Mouse (Mus musculus) embryonic stem cell, embryonic (primary cell): Measurements from ENCODE around the gene Acer2.

Source experiments
- CTCF ChIA-PET, 4 experiments: fragments of 300-600 bp in 2 of 4; fragments of 350-600 bp in 2 of 4; sonication (Branson Sonifier 250); formaldehyde crosslinking; loops; one replicate each; lab custom pipeline; 2022; ENCODE audit warnings: inconsistent platforms in 2 of 4; lab: Charles Lee
- POLR2A ChIA-PET, 4 experiments: fragments of 300-600 bp in 2 of 4; fragments of 350-600 bp in 2 of 4; sonication (Branson Sonifier 250); formaldehyde crosslinking; loops; one replicate each; lab custom pipeline; 2022; ENCODE audit warnings: antibody characterized with exemption in 4 of 4, inconsistent platforms in 1 of 4; lab: Charles Lee

The Acer2 gene

DNA sequence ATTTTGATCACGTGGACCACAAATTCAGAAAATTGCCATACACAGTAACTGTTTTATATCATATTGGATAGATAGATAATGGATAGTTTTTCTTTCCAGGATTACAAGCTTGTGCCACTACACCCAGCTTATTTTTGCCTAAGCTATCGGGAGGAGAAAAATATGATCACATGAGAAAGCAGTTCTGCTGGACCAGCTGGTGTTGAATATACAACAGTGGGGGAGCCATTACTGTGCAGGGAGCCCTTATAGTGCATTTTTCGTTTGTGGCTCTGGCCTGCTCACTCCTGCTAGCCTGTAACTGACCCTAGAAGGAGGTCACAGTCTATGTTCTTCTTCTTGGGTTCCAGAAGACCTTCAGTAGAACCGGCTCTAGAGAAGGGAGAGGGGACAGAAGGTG is 1.1 kb upstream of the Acer2 start:
- POLR2A ChIA-PET = interaction anchor here in 3 of 4 experiments (1.0 to 15.6 kb wide), 9 partner anchors 10 to 58 kb away, joined by 3 to 205 read pairs (median 12); partner anchors contain the start of gene Rps6 (in 3 of the 3)

DNA sequence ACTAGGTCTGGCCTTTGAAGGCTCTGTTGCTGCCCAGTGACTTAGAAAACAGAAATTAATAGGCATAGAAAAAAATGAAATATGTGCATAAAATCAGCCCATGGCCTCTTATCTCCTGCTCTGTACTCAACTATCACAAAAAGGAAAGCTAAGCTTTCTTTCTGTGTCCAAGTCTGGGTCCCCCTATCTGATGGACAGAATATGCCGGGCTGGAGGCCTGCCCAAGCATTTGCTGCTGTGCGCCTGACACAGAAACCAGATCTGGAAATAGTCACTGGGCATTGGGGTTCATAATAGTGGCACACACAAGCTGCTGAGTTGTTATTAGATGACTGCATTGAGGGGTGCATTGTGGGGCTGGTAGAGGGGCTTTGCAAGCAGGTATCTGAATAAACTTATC is 5.3 kb downstream of the Acer2 start:
- CTCF ChIA-PET = interaction anchor here in 3 of 4 experiments (1.0 to 1.8 kb wide), 4 partner anchors 8 to 54 kb away, joined by 3 to 6 read pairs (median 5); no protein-coding TSS in a partner anchor
- POLR2A ChIA-PET = interaction anchor here in 3 of 4 experiments (0.6 to 5.2 kb wide), 4 partner anchors 22 to 131 kb away, joined by 3 to 33 read pairs (median 4); partner anchors contain the start of gene Rps6 (in 2 of the 3)

More for the DNA sequence above, 1.1 kb upstream of the Acer2 start:
- CTCF ChIA-PET = interaction anchor here in 1 of 4 experiments (1.0 to 1.8 kb wide), 2 partner anchors 11 to 15 kb away, joined by 4 to 5 read pairs; no protein-coding TSS in a partner anchor

DNA sequence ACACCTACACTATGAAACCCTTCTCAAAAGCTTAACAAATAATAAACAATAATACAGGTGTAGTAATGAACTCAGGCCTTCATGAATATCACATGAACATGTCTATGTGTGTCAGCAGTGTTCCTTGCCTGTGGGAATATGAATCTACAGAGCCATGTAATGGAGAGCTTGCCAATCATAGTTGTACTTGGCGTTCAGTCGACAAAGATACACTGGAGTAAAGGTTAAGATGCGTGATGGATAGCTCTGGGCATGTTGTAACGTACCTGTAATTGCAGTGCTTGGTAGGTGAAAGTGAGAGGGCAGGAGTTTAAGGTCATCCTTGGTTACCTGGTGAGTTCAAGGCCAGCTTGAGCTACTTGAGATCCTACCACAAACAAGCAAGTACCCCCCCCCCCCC is 7.0 kb downstream of the Acer2 start:
- CTCF ChIA-PET = interaction anchor here in 3 of 4 experiments (0.6 to 1.8 kb wide), 8 partner anchors 23 to 1267 kb away, joined by 3 to 6 read pairs (median 4); no protein-coding TSS in a partner anchor

DNA sequence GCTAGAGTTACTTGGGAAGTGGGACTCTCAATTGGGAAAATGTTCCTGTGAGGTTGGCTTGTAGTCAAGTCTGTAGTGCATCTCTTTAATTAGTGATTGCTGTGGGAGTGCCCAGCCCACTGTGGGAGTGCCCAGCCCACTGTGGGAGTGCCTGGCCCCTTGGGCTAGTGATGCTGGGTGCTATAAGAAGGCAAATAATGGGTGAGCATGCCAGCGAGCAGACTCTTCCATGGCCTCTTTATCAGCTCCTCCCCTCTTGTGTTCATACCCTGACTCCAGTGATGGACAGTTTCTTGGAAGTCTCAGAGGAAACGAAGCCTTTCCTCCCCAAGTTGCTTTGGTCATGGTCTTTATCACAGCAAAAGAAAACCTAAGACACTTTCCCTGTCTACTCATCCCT is 8.2 kb downstream of the Acer2 start:
- CTCF ChIA-PET = no interaction called here
- POLR2A ChIA-PET = interaction anchor here in 1 of 4 experiments (5.2 kb wide), 1 partner anchor 25 kb away, joined by 33 read pairs; the partner anchor contains the start of gene Rps6

More for the DNA sequence above, 7.0 kb downstream of the Acer2 start:
- POLR2A ChIA-PET = interaction anchor here in 3 of 4 experiments (0.6 to 5.2 kb wide), 5 partner anchors 24 to 50 kb away, joined by 3 to 33 read pairs (median 3); partner anchors contain the start of gene Rps6 (in 1 of the 3)

DNA sequence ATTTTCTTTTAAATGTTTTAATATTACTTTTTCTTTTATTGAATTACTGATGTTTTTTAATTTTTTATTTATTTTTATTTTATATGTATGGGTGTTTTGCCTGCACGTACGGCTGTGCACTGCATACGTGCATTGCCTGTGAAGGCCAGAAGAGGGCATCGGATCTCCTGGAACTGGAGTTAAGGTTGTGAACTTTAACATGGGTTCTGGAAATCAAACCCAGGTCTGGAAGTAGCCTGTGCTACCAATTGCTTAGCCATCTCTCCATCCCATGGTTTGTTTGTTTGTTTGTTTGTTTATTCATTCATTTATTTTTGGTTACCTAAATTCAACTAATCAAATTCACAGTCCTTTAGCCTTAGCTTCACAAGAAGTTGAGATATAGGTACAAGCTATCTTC is 10.7 kb downstream of the Acer2 start:
- CTCF ChIA-PET = interaction anchor here (0.6 to 3.2 kb wide), 15 partner anchors 10 to 40 kb away, joined by 3 to 19 read pairs (median 4); partner anchors contain the start of gene Acer2 (in 1 of the 4)
- POLR2A ChIA-PET = interaction anchor here in 3 of 4 experiments (0.8 to 7.2 kb wide), 14 partner anchors 10 to 46 kb away, joined by 3 to 52 read pairs (median 4); partner anchors contain the start of genes Acer2 (in 1 of the 3) and Rps6 (in 1 of the 3)

DNA sequence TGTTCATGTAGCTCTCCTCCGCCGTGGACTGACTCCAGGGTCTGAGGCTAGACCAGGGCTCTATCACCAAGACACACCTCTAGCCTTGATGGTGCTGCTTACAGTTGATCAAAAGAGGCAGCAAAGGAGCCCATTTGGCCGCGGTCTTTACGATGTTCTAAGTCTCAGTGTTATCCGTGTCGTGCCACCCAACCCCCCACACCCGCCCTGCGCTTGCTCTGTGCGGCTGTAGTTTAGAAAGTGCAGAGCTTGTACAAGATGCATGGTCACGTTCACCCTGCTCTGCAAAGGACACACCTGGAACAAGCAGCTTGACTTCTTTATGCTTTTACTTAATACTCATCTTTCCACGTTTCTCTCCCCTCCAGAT is 11.6 kb downstream of the Acer2 start:
- POLR2A ChIA-PET = interaction anchor here in 3 of 4 experiments (0.6 to 7.2 kb wide), 15 partner anchors 11 to 1603 kb away, joined by 3 to 52 read pairs (median 4); partner anchors contain the start of genes Acer2 (in 1 of the 3) and Rps6 (in 1 of the 3)
- CTCF ChIA-PET = interaction anchor here (0.6 to 3.2 kb wide), 13 partner anchors 11 to 39 kb away, joined by 3 to 19 read pairs (median 4); partner anchors contain the start of gene Acer2 (in 1 of the 4)

DNA sequence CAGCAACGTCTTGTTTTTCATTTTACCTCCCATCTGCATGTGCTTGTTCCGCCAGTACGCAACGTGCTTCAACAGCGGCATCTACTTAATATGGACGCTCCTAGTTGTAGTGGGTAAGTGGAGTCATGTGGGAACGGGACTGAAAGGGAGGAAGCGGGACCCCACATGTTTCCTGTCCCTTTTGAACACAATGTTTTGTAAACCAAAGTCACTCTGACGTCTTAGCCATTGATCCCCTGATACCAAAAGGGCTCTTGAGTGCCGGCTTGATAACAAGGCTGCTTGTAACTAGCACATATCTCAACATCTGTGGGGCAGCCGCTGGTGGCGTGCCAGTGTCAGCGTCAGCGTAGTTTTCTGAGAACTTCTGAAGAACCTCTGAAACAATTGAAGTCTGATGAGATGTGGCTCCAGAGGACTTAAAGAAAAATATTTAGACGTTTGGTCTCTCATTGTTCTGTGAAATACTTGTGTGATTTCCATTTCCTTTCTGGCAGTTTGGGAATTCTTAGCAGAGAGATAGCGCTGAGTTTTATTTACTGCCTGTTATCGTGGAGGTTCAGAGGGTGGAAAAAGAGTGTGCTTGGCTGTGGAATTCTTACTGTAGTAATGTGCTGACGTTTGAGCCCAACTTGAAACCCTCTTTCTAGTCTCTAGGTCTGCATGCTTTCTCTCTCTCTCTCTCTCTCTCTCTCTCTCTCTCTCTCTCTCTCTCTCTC is 12.1 kb downstream of the Acer2 start:
- ChIA-PET POLR2A (interaction anchor here in 3 of 4 experiments (0.6 to 7.2 kb wide), 14 partner anchors 11 to 1604 kb away, joined by 3 to 52 read pairs (median 4); partner anchors contain the start of genes Acer2 (in 1 of the 3) and Rps6 (in 1 of the 3)), CTCF (interaction anchor here (0.6 to 3.2 kb wide), 19 partner anchors 11 to 106 kb away, joined by 3 to 32 read pairs (median 10); partner anchors contain the start of gene Acer2 (in 1 of the 4))

DNA sequence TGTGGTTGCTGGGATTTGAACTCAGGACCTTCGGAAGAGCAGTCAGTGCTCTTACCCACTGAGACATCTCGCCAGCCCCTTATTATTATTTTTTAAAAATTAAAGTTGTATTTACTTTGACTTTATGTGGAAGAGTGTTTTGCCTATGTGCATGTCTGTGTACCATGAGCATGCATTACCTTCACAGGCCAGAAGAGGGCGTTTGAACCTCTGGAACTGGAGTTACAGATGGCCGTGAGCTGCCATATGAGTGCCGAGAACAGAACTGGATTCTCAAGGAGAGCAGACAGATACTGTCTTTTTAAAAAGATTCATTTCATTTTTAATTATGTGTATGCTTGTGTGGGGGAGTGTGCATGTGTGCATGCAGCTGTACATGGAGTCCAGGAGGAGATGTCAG is 13.7 kb downstream of the Acer2 start:
- POLR2A ChIA-PET = interaction anchor here in 3 of 4 experiments (0.6 to 7.2 kb wide), 16 partner anchors 10 to 312 kb away, joined by 3 to 52 read pairs (median 5); partner anchors contain the start of genes Acer2 (in 2 of the 3), Rps6 (in 1 of the 3) and Rraga (in 1 of the 3)
- CTCF ChIA-PET = interaction anchor here (0.6 to 2.9 kb wide), 38 partner anchors 9 to 342 kb away, joined by 3 to 32 read pairs (median 4); partner anchors contain the start of genes Acer2 (in 2 of the 4) and Slc24a2 (in 1 of the 4)

DNA sequence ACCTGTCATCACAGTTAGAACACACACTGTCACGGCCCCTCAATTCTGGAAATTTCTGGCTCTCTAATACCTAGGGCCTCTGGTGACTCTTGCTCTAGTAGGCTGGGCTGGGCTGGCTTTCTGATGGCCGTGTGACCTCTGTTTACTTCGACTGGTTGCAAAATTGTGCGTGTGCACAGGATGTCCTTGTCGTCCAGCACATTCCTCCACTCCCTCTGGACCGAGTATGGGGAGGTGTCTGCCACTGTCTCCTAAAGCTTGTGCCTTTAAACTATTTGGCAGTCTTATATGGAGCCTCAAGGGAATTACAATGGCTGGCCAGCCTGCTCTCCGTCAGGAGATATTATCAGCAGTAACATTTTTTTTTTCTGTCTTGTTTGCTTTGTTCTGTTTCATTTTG is 23.2 kb downstream of the Acer2 start:
- ChIA-PET CTCF (interaction anchor here in 1 of 4 experiments (6.8 kb wide), 1 partner anchor 10 kb away, joined by 32 read pairs; no protein-coding TSS in a partner anchor), POLR2A (interaction anchor here in 2 of 4 experiments (0.9 to 2.4 kb wide), 6 partner anchors 9 to 40 kb away, joined by 3 to 11 read pairs (median 4); partner anchors contain the start of gene Rps6 (in 1 of the 2))

DNA sequence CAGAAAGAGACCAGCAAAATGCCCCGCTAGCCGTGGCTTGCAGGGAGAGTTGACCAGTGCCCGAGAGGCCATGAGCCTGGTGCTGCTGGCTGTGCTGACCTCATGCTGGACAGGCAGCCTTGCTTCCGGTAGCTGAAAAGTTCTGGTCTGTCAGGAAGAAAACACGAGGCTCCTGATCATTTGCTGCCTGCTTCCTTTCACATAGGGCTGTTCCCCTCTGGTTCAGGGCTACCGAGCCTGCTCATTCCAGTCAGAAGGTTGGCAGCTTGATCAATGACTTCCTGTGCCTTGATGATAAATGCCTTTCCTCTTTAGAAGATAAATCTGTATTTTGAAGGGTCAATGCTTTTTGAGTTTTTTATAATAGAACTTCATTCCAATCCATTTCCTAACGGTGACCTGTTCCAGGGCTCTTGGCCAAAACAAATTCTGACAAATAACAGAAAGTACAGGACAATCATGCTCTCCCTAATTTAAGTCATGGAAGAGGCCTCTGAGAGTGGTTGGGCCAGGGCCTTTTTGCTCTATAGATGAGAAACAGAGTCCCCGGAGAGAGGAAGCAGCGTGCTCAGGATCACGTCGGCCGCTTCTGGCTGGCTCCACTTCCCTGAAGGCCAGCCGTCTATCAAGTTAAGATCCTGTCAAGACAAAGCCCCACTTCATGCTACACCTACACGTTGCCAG is 24.7 kb downstream of the Acer2 start:
- CTCF ChIA-PET = interaction anchor here in 2 of 4 experiments (0.6 to 6.8 kb wide), 3 partner anchors 11 to 60 kb away, joined by 5 to 32 read pairs (median 11); no protein-coding TSS in a partner anchor

DNA sequence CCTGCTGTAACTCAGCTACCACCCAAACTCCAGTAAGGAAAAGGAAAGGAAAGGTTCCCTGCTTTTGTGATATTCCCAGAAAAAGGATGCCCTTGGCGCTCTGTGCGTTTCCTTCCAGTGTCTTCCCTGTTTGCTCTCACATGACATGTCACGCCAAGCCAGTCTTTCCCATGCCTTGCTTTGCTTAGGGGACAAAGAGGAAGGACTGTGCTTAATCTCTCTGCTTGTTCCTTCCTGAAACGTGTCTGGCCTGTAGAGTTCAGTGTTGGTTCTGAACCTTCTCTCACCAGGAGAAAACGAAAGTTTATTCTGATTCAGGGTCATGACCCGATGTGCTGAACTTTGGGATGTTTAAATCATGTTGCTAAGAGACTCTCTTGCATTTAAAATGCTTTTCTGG is 28.2 kb downstream of the Acer2 start:
- ChIA-PET CTCF (interaction anchor here in 1 of 4 experiments (6.8 kb wide), 1 partner anchor 15 kb away, joined by 32 read pairs; no protein-coding TSS in a partner anchor), POLR2A (interaction anchor here in 2 of 4 experiments (0.8 to 2.7 kb wide), 2 partner anchors 9 kb away, joined by 3 to 8 read pairs; no protein-coding TSS in a partner anchor)

More for the DNA sequence above, 24.7 kb downstream of the Acer2 start:
- POLR2A ChIA-PET = interaction anchor here in 3 of 4 experiments (0.6 to 1.3 kb wide), 3 partner anchors 11 to 288 kb away, joined by 3 to 6 read pairs (median 3); no protein-coding TSS in a partner anchor

DNA sequence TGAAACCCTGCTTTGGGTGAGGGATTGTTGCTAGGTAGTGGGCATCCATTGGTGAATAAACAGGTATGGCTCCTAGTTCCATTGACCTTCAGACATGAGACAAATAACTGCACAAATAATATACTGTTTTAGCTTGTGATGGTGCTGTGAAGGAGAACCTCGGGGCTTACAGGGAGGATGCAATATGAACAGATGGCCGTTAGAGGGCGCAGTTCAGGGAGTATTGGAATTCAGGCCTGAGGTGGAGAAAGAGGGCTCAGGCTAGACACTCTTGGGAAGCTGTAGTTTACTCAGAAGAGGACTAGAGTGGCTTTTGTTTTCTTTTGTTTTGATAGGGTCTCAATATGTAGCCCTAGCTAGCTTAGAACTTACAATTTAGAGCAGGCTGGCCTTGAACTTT is 30.8 kb downstream of the Acer2 start:
- POLR2A ChIA-PET = interaction anchor here in 3 of 4 experiments (0.5 to 1.8 kb wide), 13 partner anchors 13 to 158 kb away, joined by 3 to 6 read pairs (median 3); partner anchors contain the start of genes Acer2 (in 2 of the 3) and Rps6 (in 2 of the 3)
- CTCF ChIA-PET = interaction anchor here (0.5 to 2.3 kb wide), 33 partner anchors 9 to 235 kb away, joined by 3 to 24 read pairs (median 4); partner anchors contain the start of genes Acer2 (in 1 of the 4) and Plin2 (in 1 of the 4)

DNA sequence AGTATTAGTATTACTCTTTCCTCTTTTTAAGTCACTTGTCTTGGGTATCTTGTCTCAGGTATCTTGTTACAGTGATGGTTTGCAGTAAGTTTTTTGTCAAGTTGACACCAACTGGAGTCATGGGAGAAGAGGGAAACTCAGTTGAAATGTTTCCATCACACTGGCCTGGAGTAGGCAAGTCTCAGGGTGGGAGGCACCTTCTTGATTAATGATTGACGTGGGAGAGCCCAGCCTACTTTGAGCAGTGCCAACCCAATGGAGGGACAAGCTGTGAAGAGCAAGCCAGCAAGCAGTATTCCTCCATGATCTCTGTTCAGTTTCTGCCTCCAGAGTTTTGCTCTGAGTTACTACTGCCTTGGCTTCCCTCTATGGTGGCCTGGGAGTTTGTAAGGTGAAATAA is 31.7 kb downstream of the Acer2 start:
- POLR2A ChIA-PET = interaction anchor here in 1 of 4 experiments (0.8 to 1.8 kb wide), 3 partner anchors 20 to 48 kb away, joined by 3 to 5 read pairs (median 3); partner anchors contain the start of gene Rps6
- CTCF ChIA-PET = interaction anchor here (0.6 to 2.0 kb wide), 11 partner anchors 12 to 1633 kb away, joined by 3 to 14 read pairs (median 4); no protein-coding TSS in a partner anchor

DNA sequence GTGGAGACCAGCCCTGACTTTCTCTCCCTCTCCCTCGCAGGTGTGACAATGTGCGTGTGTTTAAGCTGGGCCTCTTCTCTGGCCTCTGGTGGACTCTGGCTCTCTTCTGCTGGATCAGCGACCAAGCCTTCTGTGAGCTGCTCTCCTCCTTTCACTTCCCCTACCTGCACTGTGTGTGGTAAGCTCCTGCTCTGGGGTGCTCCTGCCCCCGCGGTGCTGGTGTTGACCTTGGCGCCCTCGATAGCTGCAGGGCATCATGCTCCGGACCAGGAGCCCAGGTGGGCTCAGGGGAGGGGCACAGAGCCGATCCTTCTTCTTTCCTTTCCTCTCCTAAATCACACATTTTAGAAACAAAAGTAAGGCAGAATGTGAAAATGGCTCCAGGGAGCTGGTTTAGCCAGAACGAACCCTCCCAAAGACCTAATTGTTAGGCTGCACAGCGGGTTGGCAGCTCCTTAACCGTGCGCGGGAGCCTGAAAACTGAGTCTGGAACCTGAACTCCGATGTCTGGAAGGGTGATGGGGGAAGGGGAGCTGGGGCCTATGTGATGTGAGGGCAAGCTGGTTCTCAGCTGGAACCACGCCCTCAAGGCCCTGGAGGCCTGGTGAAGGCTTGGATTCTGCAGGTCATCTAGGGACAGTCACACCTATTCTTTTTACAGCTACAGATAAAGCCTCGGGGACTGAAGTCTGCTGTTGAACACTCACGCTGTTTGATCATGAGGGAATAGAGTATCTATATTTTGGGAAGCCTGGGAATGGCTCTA is 37.6 kb downstream of the Acer2 start:
- ChIA-PET POLR2A (interaction anchor here (0.5 to 5.6 kb wide), 40 partner anchors 9 to 373 kb away, joined by 3 to 19 read pairs (median 4); partner anchors contain the start of genes Rps6 (in 4 of the 4), Acer2 (in 3 of the 4) and Haus6 (in 1 of the 4)), CTCF (interaction anchor here (0.6 to 2.9 kb wide), 15 partner anchors 13 to 953 kb away, joined by 3 to 26 read pairs (median 4); partner anchors contain the start of gene Acer2 (in 1 of the 4))

DNA sequence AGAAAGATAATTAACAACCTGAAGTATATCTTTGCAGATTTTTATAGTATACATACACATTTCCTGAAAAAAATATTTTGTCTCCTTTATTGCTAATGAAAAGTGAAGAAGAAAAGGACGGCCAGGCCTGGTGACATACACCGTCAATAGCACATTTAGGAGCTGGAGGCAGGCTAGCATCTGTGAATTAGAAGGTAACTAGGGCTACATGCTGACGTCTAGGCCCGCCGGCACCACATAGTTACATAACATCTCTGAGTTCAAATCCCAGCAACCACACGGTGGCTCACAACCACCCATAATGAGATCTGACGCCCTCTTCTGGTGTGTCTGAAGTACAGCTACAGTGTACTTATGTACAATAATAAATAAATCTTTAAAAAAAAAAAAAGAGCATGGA is 38.6 kb downstream of the Acer2 start:
- ChIA-PET POLR2A (interaction anchor here (0.6 to 5.6 kb wide), 15 partner anchors 11 to 87 kb away, joined by 3 to 19 read pairs (median 4); partner anchors contain the start of genes Rps6 (in 2 of the 4) and Acer2 (in 1 of the 4)), CTCF (interaction anchor here (0.6 to 2.9 kb wide), 7 partner anchors 25 to 174 kb away, joined by 3 to 26 read pairs (median 3); no protein-coding TSS in a partner anchor)

DNA sequence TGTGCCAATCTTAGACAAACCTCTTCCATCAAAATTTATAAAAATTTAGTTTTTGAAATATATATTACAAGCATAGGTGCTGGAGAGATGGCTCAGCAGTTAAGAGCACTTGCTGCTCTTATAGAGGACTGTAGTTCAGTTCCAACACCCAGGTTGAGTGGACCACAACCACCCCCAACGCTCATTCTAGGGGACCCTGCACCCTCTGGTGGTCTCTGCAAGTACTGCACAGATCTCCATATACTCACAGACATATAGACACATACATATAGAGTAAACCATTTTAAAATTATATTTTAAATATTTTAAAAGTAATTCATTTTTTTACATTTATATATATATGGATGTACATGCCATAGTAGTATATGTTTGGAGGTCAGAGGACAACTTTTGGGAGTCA is 41.9 kb downstream of the Acer2 start:
- ChIA-PET POLR2A (no interaction called here), CTCF (interaction anchor here in 3 of 4 experiments (0.6 to 3.3 kb wide), 3 partner anchors 28 to 873 kb away, joined by 3 to 13 read pairs (median 3); no protein-coding TSS in a partner anchor)
